Mouse (Mus musculus) left cerebral cortex, postnatal 36 days (tissue): Measurements from ENCODE around the gene Syn1. TPM values are rescaled to one million over a fixed set of nuclear protein-coding genes. Genes with fewer than 3 reads are reported as not detected.

Source experiments
- DNase-seq, 2 experiments: peaks; one replicate each; pipeline ENCODE4 v3.0.0; 2021 to 2022; ENCODE audit warnings: low spot score in 2 of 2, mixed read lengths in 1 of 2
- intact Hi-C: fragments of 180-260 bp; cut with DNase I; formaldehyde crosslinking; loops from one replicate; pipeline ENCODE4 v1.15.1; 2025
- microRNA-seq: library from miRNA; unstranded; fragments of <30 nt; microRNA quantifications from one replicate; pipeline ENCODE4 v1.2.0, GENCODE M21; 2022
- total RNA-seq, 2 experiments: library from RNA; stranded (reverse); gene quantifications; 2 replicates each; pipeline ENCODE4 v1.2.3; 2021

Gene Syn1
- total RNA-seq, 2 experiments from 2014 or later, result 554 to 584 TPM

- DNase-seq, result no peak
- intact Hi-C loops, result no loop called here
These were observed 52.7 kb downstream of the Syn1 start for GRCm38 (mm10) chrX:20868091-20868490.

GRCm38 (mm10) chrX:20863161-20864101 lies 57.4 kb downstream of the Syn1 start:
- DNase-seq, result no peak

GRCm38 (mm10) chrX:20862105-20863065 lies 58.4 kb downstream of the Syn1 start:
- DNase-seq, result no peak
- intact Hi-C loops, result no loop called here

More at GRCm38 (mm10) chrX:20863161-20864101, 57.4 kb downstream of the Syn1 start:
- intact Hi-C loops, result no loop called here

GRCm38 (mm10) chrX:20861453-20862104 lies 59.2 kb downstream of the Syn1 start:
- no peak for DNase-seq
- intact Hi-C loops, result no loop called here

- intact Hi-C loops, result no loop called here
- DNase-seq, result no peak
These were observed 67.0 kb downstream of the Syn1 start for GRCm38 (mm10) chrX:20853794-20854193.

- intact Hi-C loops, result no loop called here
These were observed 72.4 kb downstream of the Syn1 start for GRCm38 (mm10) chrX:20848256-20848984.

GRCm38 (mm10) chrX:20847816-20848215 lies 73.0 kb downstream of the Syn1 start:
- intact Hi-C loops, result no loop called here
- DNase-seq, result no peak

More at GRCm38 (mm10) chrX:20848256-20848984, 72.4 kb downstream of the Syn1 start:
- DNase-seq, result peak; percentile 86 to 89

GRCm38 (mm10) chrX:20847232-20847631 lies 73.6 kb downstream of the Syn1 start:
- intact Hi-C loops, result no loop called here
- no peak for DNase-seq

- intact Hi-C loops, result loop anchor here (2.0 to 10.0 kb wide), 2 partner anchors 44 to 96 kb away; partner anchors contain the start of gene Syn1
- peak; percentile 71 to 73 for DNase-seq
These were observed 91.9 kb downstream of the Syn1 start for GRCm38 (mm10) chrX:20828934-20829333.

GRCm38 (mm10) chrX:20819708-20820426 lies 100.9 kb downstream of the Syn1 start:
- DNase-seq, result peak; percentile 7 to 22
- intact Hi-C loops, result loop anchor here (5.0 to 10.0 kb wide), 2 partner anchors 105 to 127 kb away; partner anchors contain the start of gene Syn1

GRCm38 (mm10) chrX:20819204-20819628 lies 101.6 kb downstream of the Syn1 start:
- intact Hi-C loops, result loop anchor here (5.0 kb wide), 1 partner anchor 128 kb away; no protein-coding TSS in a partner anchor
- peak; percentile 59 to 70 for DNase-seq

- intact Hi-C loops, result loop anchor here (5.0 kb wide), 1 partner anchor 130 kb away; no protein-coding TSS in a partner anchor
- DNase-seq, result peak; percentile 12 to 30
These were observed 103.8 kb downstream of the Syn1 start for GRCm38 (mm10) chrX:20816974-20817373.

Small RNAs within 50 kb of the gene (microRNA-seq; reads per million reads assigned to microRNA genes)
- gene Gm24824 (not detected), gene Mir5617 (9.1 reads per million, percentile 28 among the genes with 10 or more reads in this experiment)

Other genes with a start within 250 kb of the Syn1 start
- 100 to 1,000 TPM; 265 to 299 TPM for gene Cdk16, start 233.1 kb downstream of the Syn1 start, total RNA-seq
- 100 to 1,000 TPM; 100 to 114 TPM for gene Usp11, start 217.1 kb downstream of the Syn1 start, total RNA-seq
- gene Araf, start 123.2 kb downstream of the Syn1 start, total RNA-seq, result 100 to 1,000 TPM; 172 to 185 TPM
- gene Timp1, start 50.8 kb downstream of the Syn1 start, total RNA-seq, result under 1 TPM; 0.63 to 0.99 TPM
- 10 to 100 TPM in 1 of 2 experiments, 1 to 10 TPM in 1; 6.0 to 18.8 TPM for gene Cfp, start 10.6 kb upstream of the Syn1 start, total RNA-seq
- 10 to 100 TPM; 55.4 to 62.5 TPM for gene Elk1, start 29.6 kb upstream of the Syn1 start, total RNA-seq
- 10 to 100 TPM; 11.4 to 16.4 TPM for gene Uxt, start 41.0 kb upstream of the Syn1 start, total RNA-seq
- 10 to 100 TPM in 1 of 2 experiments, 1 to 10 TPM in 1; 7.4 to 13.5 TPM for gene Zfp182, start 141.3 kb upstream of the Syn1 start, total RNA-seq
- gene Spaca5, start 147.4 kb upstream of the Syn1 start, total RNA-seq, result not detected
- 1 to 10 TPM; 2.4 to 2.9 TPM for gene Zfp300, start 168.5 kb upstream of the Syn1 start, total RNA-seq
- not detected for gene Ssxa1, start 194.8 kb upstream of the Syn1 start, total RNA-seq